Mouse (Mus musculus): ENCODE results near the gene Gins1.

Gins1 gene

DNA sequence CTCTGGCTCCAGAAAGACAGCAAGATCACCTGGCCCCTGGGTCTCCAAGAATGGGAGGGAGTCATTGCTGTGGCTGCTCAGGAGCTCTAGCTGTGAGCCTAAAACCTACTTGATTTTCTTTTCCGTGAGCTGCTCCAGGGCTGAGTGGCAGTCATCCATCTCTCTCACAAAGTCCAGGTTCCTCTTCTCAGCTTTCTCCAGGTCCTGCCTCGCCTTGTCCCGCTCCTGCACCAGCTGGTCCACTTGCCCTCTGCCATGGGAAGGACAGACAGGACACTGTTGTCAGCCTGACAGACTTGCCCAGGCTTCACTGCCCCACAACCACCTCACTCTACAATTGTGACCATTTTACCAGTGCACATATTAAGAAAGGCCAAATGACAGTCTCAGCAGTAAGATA is 58.0 kb downstream of the Gins1 start:
- DNase-seq, result no peak

DNA sequence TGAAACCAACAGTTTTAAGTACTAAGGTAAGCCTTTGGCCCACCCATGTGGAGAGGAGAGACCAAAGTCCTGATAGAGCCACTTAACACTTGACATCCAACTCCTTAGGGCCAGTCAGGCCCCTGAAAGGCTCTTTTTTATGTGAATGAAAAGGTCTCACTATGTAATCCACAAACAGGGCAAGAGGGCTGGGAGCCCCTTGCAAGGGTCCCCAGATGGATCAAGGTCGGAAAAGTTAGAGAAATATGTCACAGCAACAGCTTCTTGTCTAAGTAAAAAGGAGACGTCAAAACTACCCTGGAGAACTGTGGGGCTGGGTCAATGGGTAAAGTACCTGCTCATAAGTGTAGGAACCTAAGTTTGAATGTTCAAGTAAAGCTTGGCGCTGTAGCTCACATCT is 59.4 kb downstream of the Gins1 start:
- no peak for DNase-seq

DNA sequence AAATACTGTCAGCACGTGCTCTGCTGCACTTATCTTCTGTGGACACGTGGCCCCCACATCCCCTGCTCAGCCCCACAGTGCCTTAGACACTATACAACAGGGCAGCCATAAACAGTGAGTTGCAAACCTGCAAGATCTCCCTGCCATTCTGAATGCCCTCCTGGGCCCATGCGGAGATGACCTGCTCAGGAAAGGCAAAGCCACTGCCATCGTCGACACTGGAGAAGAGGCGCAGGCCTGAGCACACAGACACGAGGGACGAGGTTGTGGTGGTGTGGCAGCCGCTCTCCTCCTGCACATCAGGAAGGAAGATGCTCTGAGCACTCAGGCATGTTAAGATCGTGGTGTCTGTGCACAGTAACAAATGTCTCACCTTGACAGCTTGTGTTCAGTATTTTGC is 60.8 kb downstream of the Gins1 start:
- no peak for DNase-seq

DNA sequence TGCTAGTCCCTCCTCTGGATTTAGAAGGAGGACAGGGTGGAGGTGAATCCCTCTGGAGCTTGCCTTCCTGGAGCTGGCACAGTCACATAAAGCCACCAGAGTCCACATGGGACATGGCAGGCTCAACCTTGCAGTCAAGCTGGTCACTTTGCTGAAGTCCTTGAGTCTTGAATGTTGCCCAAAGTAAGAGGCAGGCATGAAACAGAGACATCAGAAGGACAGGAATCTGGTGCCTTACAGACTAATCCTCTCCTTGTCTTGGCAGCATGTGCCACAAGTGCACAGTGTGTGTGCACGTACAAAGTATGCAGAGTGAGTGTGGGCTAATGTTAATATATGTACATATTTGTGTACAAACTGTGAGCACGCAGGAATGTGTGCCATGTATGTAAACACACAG is 62.3 kb downstream of the Gins1 start:
- no peak for DNase-seq

DNA sequence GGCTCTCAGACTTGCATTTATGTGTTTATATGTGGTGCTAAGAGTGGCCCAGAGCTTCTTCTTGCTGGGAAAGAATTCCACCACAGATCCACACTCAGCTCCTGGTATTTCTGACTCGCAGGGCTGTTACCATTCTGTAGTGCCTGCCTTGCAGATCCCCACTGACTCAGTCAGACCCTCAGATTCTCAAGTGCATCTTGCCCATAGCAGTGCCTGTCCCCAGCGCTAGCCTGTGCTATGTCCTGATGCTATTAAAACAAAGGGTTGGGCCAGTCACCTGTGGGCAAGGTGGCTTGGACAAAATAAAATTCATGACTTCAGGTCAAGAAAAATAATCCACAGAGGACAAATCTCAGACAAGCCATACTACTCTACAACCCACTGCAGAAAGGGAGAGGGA is 64.0 kb downstream of the Gins1 start:
- DNase-seq, result no peak

DNA sequence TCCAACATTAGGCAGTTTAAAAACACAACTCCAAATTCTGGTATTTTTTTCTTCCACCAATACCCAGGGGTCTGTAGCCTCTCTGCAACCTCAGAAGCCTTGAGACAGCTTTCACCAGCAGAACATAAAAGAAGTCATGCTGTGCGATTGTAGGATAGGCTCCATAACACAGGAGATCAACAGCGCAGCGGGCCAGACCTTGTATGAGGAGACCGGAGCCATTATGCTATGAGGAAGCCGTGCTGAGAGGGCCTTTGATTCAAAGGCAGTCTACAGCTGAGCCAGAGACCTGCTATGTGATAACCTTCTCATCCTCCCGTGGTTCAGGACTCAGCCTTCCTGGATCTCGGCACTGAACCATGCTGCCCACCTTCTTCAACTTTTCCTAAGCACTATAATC is 66.7 kb downstream of the Gins1 start:
- DNase-seq, result no peak

DNA sequence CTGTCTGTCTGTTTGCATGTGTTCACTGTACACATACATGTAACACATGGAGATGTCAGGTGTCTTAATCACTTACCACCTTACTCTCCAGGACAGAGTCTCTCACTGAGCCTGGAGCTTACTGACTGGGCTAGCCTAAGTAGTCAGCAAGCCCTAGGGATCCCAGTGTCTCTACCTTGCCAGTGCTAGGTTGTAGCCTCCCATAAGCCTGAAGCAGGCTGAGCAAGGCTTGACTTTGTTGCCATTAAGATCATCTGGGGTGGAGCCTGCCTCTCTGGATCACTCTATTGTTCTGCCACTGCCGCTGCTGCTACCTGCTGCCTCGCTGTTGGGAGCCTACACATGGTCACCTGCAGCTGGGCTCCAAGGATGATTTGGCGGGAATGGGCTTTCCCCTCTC is 67.5 kb downstream of the Gins1 start:
- DNase-seq, result no peak

DNA sequence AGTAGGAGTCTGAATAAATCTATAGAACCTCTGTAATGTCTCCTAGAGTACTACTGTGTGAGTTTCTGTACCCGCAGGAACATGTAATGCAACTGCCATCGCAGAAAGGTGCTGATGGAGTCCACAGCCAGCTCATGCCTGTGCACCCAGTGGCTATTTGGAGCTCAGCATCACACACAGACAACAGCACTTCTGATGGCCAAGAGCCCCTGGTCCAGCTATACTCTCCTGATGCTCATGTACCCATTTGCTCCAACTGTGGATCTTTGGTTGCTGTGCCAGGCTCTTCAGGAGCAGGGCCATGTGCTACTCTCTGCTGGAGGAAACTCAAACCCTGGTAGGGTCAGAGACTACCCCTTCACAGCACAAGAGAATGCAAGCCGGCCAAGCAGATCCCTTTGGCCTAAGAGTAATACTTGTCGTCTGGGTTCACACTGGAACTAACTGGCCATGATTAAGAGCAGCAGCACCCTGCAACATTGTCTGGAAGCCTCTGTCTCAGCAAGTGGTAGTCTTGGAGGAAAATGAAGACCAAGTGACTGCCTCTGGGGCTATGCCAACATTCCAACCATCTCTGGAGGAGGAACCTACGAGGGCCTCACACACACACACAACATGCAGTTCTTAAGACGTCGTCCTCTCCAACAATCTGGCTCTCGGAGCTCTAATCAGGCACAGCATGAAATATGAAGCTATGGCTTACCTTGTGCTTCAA is 68.4 kb downstream of the Gins1 start:
- no peak for DNase-seq

DNA sequence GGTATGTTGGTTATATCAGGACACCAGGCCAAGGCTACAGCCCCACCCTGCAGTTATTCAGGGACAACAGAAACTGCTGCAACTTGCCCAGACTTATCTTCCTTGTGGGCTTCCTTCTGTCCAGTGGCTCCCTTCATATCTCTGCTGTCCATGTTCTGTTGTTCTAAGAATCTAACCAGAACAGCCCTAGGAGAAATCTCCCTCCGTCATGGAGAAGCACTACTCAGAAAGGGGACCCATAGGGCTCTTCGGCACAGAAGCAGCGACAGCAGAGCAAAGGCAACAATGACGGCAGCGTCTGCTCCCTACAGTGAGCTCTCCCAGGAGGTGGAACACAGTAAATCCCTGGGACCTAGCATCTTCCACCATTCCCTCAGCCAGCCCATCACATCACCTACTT is 71.7 kb downstream of the Gins1 start:
- no peak for DNase-seq

DNA sequence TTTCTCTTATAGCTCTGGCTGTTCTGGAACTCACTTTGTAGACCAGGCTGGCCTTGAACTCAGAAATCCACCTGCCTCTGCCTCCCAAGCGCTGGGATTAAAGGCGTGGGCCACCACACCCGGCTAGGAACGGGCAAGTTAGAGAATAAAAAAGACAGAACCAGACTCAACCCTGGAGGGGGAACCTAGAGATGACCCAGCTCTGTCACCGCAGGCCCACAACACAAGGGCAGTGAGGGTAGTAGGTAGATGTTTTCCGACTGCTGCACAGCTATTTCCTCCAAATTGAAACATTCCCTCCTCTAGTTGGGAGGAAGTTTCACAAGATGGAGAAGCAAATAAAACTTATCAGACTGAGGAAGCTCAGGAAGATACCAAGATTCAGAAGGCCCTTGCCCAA is 72.5 kb downstream of the Gins1 start:
- DNase-seq, result no peak

DNA sequence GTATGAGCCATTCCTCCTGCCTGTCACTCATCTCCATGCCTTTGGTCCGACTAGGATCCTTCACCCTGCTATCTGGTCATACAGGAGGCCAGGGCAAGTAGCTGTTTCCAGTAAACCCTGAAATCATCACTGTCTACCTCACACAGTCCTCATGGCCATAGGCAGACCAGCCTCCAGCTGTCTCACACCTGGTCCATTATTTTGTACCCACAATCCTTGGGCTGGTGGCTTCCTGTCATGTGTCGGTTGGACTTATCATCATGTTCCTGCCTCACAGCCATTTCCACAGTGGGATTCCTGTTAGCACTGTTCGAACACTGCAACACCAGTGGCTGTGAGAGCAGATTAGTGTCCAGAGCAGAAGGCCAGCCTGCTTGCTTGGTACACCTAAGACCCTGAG is 73.6 kb downstream of the Gins1 start:
- no peak for DNase-seq

DNA sequence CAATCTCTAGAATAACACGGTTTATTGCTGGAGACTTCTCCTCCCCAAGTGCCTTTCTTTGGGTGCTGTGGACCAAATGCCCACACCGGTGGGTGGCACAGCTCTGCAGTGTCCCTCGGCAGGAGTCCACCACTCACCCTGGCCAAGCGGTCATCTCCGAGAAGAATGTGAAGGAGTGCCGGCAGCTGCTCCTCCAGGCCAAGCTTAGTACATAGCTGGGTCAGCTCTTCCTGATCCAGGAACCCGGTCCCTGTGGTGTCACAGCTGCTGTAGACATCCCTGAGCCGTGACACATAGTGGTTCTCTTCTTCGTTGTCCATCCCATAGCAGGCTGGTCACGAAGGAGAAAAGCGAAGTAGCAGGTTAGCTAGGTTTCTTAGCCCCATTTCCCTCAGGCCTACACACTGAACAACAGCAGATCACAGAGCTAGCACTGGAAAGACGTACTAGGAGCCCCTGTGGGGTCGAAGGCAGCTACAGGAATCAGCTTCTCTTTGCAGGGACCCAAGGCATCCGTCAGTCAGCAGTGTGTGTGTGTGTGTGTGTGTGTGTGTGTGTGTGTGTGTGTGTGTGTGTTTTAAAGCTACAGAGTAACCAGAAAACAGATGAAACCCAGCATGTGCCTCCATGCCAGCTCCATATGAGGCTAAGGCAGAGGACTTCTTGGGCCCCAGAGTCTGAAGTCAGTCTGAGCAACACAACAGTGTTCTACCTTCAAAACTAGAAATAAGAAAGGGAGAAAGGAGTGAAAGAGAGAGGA is 74.8 kb downstream of the Gins1 start:
- DNase-seq, result no peak
